Mouse (Mus musculus): Measurements from ENCODE around the gene Usp2.

DNA sequence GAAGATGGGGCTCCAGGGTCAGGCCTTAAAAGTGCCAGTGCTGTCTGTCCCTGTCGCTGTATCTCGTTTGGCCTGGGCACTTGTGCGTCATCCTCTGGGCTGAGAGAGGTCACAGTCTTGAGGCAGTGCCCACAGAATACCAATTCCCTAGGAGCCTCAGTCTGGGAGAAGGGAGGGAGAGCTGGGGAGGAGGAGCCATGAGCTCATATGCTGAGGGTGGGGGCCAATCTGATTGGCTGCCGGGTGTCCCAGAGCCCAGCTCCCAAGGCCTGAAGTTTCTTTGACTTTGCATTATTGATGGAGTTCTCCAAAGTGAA, 5.7 kb downstream of the Usp2 start:
- TF ChIP-seq CTCF (IDR thresholded peaks at IDR 0.05; ENCODE audit: extremely low read depth, insufficient read depth, low read length) (no peak), POLR2A (IDR thresholded peaks at IDR 0.05; ENCODE audit: extremely low read depth, insufficient read depth, low read length) (no peak)
